Mouse (Mus musculus) heart, postnatal 0 days (tissue): ENCODE measurements at regions not wholly inside any gene's neighbourhood (a gene's known extent, or its start where the extent isn't known, plus 50 kb on each side); places are given as distances from the start of the nearest gene placed in this dataset.

Source experiments
- CTCF ChIP-seq: IDR thresholded peaks from 2 replicates; pipeline ENCODE4 v1.5.1; 2016; ENCODE audit warnings: antibody characterized with exemption, control low read depth, low read depth
- EP300 ChIP-seq: IDR thresholded peaks from 2 replicates; pipeline ENCODE4 v1.6.1; 2016; ENCODE audit warnings: antibody characterized with exemption, low read depth

DNA sequence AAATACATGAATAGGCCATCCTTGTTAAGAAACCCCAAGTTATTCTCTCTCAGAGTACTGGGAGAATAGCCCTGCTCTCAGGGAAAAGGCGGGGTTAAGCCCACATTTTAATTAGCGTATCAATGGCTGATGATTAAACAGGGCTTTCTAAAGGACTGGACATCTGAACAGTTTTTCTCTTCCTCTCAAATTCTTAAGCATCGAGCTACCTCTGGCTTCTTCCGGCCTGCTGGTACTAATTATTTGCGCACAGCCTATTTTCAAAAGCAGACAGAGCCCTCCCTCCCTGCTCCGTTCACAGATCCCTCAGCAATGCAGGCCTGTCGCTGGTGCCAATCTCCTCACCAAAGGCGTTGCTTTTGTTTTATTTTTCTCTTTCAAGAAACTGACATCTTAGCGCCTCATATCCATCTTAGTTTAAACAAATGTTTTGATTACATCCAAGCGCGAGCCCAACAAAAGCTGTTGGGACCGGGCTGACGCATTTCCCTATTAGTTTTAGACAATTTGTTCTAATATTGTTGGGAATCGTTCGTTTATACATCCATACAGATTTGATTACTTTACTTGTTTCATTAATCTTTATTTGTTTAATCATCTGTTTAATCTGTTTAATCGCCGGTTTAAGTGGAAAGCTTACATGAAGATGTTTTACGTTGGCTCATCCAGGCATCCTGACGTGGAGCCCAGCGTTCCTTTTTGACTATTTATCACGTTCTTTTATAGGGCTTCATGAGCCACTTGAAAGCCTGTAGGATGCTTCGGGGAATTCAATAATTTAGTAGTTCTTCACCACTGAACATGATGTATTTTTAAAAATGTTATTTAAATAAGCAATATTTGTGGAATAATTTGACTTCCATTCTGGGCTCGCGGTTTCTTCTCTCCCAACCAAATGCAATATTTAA lies 269.5 kb upstream of the Tle3 start:
- no peak for TF ChIP-seq CTCF
- TF ChIP-seq EP300 = no peak
